Mouse (Mus musculus) adrenal gland, postnatal 4 days (tissue): Measurements from ENCODE around the gene Phc2. TPM values are rescaled to one million over a fixed set of nuclear protein-coding genes. Genes with fewer than 3 reads are reported as not detected.

Experiments
- DNase-seq, 2 experiments: peaks; one replicate each; pipeline ENCODE4 v3.0.0; 2021 to 2022; ENCODE audit warnings: low spot score in 2 of 2, mixed read lengths in 2 of 2
- total RNA-seq, 2 experiments: library from RNA; stranded (reverse); gene quantifications; 2 replicates each; pipeline ENCODE4 v1.2.3; 2021

The Phc2 gene
- total RNA-seq, 2 experiments from 2014 or later = 91.8 to 95.1 TPM

DNA sequence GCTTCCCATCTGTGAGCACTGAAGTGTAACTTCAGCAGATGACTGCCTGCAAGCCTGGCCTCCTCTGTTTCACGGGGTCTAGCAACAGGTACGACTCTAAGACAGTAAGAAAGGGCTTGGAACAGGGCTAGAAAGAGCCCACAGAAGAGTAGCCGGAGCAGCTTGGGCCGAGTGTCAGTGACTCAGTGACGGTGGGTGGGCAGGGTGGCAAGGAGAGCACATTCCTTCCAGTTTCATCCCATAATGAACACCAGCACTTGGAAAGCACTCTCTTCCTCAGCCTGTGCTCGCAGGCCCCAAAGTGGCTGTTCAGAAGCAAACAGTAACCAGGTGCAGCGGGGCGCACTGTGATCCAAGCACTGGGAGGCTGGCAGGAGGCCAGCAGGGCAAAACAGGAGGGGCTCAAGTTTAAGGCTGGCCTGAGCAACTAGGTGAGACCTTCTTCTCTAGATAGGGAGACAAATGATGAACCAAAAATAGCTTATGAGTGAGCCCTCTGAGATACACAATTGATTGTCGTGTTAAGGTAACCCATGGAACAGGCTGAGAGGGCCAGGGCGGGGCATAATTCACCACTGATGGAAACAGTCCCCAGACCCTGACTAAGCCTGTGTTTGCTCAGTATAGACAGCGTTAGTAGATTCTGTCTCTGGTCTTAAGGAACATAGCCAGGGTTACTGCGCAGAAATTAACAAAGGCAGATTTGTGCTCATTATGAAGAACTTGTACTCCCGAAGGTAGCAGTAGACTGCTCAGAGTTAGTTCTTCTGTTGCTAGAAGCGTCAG lies 83.5 kb downstream of the Phc2 start:
- DNase-seq = no peak

- DNase-seq = no peak
Observed at GRCm38 (mm10) chr4:128740878-128741277, 86.4 kb downstream of the Phc2 start.

GRCm38 (mm10) chr4:128741906-128742305 lies 87.4 kb downstream of the Phc2 start:
- DNase-seq = no peak

- DNase-seq = no peak
Observed at GRCm38 (mm10) chr4:128742379-128742970, 88.0 kb downstream of the Phc2 start.

DNA sequence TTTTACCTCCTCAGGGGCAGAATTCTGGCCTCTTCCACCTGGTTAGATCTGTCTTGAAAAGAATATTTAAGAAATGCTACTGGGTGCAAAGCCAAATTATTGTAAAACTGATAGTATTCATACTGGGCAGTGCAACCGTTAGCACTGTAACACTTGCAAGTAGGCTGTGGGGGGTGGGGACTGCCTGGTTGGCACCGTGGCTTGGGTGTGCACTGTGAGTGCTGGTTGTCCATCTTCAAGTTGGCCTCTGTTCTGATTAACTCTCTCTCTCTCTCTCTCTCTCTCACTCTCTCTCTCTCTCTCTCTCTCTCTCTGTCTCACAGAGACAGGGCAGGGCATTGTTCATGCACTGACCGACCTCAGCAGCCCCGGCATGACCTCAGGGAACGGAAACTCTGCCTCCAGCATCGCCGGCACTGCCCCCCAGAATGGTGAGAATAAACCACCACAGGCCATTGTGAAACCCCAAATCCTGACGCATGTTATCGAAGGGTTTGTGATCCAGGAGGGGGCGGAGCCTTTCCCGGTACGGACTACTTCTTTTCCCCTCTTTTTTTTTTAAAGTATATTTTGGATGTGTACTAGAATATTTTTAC lies 88.6 kb downstream of the Phc2 start:
- DNase-seq = no peak

- no peak for DNase-seq
Observed at GRCm38 (mm10) chr4:128745160-128745559, 90.7 kb downstream of the Phc2 start.

DNA sequence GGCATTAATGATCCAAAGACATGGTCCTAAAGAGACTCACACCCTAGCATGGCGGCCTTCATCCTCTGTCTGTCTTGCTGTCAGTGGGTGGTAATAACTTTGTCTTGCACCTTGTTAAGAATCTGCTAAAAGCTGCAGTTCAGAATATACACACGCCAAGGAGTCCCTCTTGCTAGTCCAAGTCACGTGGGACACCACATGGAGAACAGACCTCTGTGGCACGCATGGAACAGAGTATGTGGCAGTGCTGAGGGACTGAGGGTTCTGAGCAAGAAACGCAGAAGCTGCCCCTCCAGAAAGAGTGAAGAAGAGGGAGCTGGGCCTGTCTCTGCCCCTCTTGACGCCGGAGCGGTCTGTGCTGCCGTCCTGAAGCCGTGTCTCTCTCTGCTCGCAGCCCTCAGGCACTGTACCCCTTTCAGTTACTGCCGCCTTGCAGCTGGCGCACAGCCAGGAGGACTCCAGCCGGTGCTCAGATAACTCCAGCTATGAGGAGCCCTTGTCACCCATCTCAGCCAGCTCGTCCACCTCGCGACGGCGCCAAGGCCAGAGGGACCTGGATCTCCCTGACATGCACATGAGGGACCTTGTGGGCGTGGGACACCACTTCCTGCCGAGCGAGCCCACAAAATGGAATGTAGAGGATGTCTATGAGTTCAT lies 93.2 kb downstream of the Phc2 start:
- no peak for DNase-seq

GRCm38 (mm10) chr4:128748309-128748708 lies 93.8 kb downstream of the Phc2 start:
- no peak for DNase-seq

DNA sequence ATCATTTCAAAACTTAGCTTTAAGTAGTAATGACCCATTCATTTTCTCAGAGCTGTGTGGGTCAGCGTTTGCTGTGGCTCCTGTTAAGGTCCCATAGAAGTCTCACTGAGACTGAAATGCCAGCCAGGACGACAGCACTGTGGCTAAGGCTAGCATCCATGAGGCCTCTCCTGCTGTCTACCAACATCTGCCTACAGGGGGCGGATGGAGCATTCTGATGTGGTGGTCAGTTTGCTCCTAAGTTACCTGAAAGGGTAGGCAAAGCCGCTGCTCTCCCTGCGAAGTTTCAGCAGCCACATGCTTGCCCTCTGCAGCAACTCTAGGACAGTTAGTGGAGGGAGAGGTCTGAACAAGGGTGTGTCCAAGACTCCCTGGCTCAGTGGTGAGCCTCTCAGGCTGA lies 96.5 kb downstream of the Phc2 start:
- DNase-seq = no peak

DNA sequence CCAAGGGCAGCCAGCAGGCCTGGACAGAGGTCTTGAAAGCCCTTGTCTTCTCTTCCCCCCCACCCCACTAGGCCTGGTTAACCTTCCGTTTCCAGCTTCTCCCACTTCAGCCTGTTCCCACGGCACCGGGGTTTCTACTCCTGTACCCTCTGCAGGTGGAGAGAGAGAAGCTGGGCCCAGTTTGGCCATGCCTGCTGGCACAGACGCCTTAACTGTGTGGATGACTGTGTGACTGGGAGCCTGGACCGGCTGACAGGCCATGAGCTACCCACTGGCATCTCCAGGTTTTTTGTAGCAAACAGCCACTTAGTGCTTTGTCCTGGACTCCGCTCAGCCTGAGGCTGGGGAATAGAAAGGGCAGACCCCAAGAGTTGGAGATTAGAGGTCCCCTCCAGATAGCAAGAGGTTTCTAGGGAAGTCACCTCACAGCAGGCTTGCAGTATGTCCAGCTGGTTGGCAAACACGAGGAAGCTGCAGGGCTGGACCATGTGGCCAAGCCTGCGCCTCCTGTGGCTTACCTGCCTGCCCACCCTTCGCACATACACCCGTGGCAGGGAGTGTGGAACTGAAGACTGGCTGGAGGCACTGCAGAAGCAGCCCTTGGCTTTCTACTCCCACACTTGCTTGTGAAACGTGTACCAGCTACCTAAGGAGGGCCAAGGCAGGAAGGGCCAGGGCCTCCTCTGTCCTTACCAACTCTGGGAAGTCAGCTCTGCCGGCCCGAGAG lies 97.7 kb downstream of the Phc2 start:
- no peak for DNase-seq

GRCm38 (mm10) chr4:128753571-128753970 lies 99.1 kb downstream of the Phc2 start:
- DNase-seq = no peak

DNA sequence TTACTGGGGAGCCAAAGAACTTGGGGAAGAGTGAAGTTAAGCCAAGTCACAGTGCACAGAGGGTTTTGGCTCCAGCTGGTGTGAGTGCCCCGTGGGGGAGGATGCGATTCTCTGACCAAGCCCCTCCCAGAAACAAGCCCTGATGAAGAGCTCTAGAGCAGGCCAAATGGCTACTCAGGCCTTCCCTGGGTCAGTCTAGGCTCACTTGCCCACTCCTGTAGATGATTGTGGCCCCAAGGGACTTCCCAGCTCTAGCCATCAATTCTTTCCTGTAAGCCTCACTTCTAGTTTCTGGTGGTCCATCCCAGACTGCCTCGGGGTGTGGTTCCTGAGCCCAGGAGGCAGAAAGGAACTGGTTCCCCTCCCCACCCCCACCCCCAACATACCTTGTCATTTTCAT lies 100.6 kb downstream of the Phc2 start, which contains the start of gene A3galt2:
Gene A3galt2 (plus strand): TSS at position 301 of the 400 bp plus-strand sequence.
- no peak for DNase-seq

DNA sequence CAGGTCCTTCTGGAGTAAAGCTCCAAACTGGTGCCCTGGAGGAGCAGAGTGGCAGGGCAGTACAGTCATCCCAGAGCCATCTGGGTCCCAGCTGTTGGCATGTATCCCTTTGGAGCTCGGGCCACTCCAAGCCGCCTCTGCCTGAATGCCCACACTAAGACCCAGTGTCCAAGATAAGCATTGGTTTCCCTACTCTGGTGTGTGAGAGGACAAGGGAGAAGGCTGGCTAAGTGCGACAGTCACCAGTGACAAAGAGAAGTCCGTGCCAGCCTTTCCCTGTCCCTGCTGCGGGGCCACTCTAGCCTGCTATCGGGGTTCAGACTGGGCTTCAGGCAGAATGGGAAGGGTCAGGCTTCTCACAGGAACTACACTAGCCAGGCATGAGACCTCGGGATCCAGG lies 101.4 kb downstream of the Phc2 start:
- no peak for DNase-seq

GRCm38 (mm10) chr4:128759214-128759613 lies 104.7 kb downstream of the Phc2 start:
- DNase-seq = no peak

GRCm38 (mm10) chr4:128760029-128760428 lies 105.5 kb downstream of the Phc2 start:
- no peak for DNase-seq

- no peak for DNase-seq
Observed at GRCm38 (mm10) chr4:128766929-128767328, 112.4 kb downstream of the Phc2 start.

GRCm38 (mm10) chr4:128768120-128768519 lies 113.6 kb downstream of the Phc2 start:
- DNase-seq = no peak

DNA sequence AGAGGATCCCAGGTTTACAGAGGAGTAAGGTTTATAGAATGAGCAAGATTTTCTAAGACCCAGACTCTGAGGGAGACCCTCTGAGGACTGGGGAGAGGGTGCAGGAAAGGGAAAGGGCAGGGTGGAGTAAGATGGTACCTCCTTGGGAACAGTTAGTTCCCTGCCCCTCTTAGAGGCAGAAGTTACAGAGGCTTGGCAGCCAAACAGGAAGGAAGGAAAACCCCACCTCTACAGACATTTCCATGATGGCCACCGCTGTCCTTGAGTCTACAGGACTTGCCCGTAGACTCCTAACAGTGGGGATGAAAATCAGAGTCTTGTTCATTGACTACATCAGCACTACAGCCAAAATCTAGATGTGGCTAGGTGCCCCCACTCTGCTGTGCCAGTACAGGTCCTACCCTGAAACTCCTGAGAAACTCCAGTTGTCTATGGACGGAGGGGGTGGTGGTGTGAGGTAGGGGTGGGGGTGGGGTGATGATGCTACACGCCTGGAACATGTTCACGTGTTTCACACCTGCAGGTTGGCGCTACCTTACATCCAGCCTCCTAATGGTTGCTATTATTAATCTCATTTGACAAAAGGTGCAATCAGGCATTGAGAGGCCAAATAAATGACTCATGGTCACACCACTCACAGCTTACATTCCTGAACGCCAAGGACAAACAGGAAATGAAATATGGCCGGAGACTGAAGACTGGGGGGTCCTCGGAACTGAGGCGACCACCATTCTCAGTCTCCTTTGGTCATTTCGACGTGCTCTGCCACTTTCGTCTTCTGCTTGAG lies 115.3 kb downstream of the Phc2 start:
- no peak for DNase-seq

DNA sequence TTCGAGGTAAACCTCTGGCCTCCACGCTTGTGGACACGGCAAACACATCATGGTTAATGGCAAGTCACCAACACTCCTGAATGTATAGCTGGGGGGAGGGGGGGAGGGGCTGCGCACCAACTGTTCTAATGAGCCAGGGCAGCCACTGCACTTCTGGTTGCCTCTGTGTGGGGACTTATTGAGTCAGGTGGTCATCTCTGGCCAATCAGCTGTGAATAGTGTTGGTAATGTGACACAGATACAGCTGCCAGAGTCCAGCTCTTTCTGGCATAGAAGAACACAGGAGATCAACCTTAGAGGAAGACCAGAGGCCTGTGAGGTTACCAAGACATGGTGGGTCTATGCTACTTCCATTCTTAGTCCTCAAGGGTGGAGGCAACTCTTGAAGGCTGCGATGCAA lies 116.2 kb downstream of the Phc2 start:
- no peak for DNase-seq

DNA sequence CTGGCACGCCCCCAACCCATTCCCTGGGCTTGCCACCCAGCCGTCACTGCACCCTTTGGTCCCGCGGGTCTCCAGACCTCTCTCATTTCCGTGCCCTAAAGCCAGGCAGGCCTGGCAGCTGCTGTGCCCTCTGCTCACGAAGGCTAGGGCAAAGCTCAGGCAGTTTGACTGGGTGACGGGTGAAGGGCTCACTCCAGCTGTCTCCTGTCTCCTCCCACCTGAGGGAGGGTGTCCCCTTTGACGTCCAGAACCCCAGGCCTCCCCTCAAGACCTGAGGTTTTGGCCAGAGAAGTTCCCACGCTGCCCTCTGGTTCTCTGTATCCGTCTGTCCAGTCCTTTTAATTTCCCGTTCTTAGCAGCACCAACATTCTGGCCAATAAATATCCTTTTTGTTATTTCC lies 119.3 kb downstream of the Phc2 start:
- no peak for DNase-seq
